Mouse (Mus musculus): ENCODE measurements around the gene Cs. TPM values are rescaled to one million over a fixed set of nuclear protein-coding genes. Genes with fewer than 3 reads are reported as not detected.
"Not testable (repeated sequence)": the region's sequence is repeated elsewhere in the genome, so short reads cannot be mapped to it uniquely, and the experiment has no call there.

Gene Cs
- total RNA-seq (2021), result 100 to 1,000 TPM; 369 to 370 TPM
- long read RNA-seq, experiment 1, transcript Cs-201 (11 exons, 2,926 nt), result major isoform, 268 of 346 reads
- long read RNA-seq, experiment 1, partial matches to known transcripts, result 73 of 346 reads
- long read RNA-seq, experiment 1, other reads (novel, unspliced or antisense), result 5 of 346 reads
- long read RNA-seq, experiment 2, transcript Cs-201 (11 exons, 2,926 nt), result major isoform, 128 of 155 reads
- long read RNA-seq, experiment 2, partial matches to known transcripts, result 25 of 155 reads
- long read RNA-seq, experiment 2, other reads (novel, unspliced or antisense), result 2 of 155 reads

DNA sequence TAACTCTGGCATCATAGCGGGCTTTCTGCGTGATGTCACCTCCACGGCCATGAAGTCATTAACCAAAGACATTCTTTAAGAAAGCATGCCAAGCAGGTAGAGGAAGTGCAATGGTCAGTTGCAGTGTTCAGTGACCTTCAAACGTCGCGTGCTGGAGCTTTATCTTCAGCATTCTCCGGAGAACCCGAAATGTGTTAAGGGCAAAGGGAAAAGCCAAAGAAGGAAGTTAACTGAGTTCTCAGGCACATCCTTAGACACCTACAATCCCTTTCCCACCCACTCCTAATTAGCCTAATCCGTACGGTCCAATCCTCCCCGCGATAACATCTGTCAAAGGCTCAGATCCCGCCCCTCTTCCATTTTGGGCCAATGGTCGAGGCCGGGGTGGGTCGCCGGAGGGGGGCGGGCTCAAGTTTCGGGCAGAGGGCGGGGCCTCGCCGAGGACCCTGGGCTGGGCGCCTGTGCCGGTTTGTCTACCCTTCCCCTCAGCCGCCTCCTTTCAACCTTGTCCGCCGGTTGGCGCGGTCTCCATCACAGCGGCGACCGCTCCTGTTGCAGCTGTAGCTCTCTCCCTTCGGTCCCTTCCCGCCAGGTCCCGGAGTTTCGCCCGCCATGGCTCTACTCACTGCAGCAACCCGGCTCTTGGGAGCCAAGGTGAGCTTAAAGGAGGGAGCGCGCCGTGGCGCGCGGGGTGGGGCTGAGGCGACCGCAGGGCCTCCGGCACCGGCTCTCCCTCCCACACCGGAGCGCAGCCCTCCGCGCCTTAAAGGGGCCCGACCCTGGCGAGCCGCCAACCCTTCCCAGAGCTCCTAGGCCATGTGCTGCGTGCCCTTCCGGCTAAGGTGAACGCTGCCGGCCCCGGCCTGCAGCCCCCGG lies at the start of gene Cs:
Gene Cs, plus strand, starts transcription at position 429 of the 876 bp plus-strand sequence.
- DNase-seq, result peak; percentile 98 to 99

DNA sequence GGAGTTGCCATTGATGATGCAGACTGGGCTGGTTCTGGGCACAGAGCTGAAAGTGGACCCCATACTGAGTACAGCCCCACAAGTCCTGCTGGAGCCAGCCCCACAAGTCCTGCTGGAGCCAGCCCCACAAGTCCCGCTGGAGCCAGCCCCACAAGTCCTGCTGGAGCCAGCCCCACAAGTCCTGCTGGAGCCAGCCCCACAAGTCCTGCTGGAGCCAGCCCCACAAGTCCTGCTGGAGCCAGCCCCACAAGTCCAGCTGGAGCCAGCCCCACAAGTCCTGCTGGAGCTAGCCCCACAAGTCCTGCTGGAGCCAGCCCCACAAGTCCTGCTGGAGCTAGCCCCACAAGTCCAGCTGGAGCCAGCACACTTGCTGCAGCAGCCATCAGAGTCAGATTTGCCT lies 46.9 kb upstream of the Cs start:
- not testable (repeated sequence) for DNase-seq

- no peak for DNase-seq
These were observed 41.0 kb upstream of the Cs start for GRCm38 (mm10) chr10:128296370-128297090.

DNA sequence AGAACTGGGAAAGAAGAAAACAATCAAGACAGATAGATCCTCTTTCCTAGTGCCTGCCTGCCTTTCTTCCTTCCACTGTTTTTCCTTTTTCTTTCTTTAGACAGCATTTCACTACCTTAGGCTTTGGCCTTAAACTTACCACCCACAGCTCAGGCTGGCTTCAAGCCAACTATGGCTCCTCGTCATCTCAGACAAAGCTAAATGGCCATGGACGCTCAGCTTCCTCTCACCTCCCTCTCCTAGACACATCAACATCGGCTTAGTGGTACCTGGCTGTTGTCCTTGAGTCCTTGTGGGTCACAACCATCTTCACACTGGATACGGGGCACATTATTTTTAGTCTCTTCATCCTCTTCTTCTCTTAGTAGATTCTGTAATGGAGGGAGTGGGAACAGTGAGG lies 40.3 kb upstream of the Cs start:
- peak; percentile 55 to 70 for DNase-seq

- peak; percentile 32 to 52 for DNase-seq
These were observed 39.9 kb upstream of the Cs start for GRCm38 (mm10) chr10:128297622-128298021.

DNA sequence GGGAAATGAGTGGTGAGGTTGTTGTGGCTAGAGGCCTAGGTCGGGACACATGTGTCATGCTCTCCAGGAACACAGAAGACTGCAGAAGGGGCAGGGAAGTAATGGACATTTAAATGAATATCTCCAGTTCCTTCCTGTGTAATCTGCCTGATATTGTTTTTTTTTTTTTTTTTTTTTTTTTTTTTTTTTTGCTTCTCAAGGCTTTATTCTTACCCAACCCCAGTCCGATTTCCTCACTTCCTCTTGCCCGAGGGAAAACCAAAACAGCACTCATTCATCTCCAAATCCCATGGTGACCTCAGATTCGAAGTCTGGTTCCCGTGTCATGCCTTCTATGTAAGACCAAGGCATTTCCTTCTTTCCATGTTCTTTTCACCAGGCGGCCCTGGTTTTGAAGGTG lies 39.3 kb upstream of the Cs start:
- DNase-seq, result no peak

DNA sequence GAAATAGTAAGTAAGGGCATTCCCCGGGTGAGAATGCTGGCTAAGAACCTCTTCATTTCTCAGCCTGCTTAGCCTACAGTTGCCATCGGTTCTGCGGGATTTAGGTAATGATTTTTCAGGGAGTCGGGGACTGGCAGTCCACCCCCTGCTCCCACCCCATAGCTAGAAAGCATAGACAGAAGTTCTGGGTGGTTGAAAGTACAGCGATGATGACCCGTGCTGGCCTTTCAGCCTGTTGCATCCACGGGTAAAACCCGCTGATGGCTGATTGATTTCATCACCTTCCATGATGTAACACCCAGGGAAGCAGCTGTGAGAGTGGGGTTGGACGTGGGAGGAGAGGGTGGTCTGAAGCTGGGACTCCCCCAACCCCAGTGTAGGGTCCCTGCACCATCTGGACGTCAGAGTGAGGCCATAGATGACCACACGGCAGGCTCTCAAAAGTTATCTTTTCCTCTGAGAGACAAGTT lies 38.8 kb upstream of the Cs start, which contains the start of gene Il23a:
Gene Il23a, minus strand, starts transcription at position 51 of the 470 bp plus-strand sequence.
- DNase-seq, result no peak

DNA sequence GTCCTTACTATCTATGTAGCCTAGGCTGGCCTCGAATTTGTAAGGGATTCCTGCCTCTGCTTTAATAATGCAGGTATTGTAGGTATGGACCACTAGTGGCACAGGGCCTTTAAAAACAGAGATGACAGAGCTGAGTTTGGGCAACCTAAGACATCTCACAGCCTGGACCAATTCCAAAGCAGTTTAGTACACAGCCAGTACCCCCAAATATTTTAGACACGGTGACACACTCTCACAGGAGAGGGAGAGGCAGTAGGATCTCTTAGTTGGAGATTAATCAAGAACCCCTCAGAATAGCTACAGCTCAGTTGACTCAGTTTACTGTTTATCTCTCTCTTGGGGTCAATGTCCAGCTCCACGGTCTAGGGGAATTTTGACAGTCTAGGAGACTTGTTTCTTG lies 35.2 kb upstream of the Cs start:
- DNase-seq, result no peak

- DNase-seq, result no peak
These were observed 34.8 kb upstream of the Cs start for GRCm38 (mm10) chr10:128302785-128303125.

GRCm38 (mm10) chr10:128303126-128304021 lies 34.2 kb upstream of the Cs start, which contains the start of gene Pan2:
Pan2 (plus strand) TSS chr10:128303335.
- peak; percentile 98 to 99 for DNase-seq

- no peak for DNase-seq
These were observed 27.9 kb upstream of the Cs start for GRCm38 (mm10) chr10:128309654-128310053.

- peak; percentile 71 to 83 for DNase-seq
These were observed 27.4 kb upstream of the Cs start for GRCm38 (mm10) chr10:128310177-128310576.

DNA sequence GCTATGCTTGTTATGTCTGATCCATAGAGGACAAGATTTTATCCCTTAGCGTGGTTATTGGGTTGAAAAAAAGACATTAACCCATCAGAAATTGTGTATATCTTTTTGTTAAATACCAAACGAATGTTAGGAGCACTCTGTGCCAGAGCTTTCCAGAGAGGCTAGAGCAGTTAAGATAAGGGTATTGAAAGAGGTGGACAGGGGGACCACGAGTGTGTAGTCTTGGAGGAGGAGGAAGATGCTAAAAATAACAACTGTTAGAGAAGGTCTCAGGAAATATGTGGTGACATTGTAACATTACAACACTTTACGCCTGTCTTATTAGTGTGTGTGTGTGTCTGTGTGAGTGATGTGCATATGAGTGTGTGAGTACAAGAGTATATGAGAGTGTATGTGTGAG lies 26.6 kb upstream of the Cs start:
- no peak for DNase-seq

- no peak for DNase-seq
These were observed 22.0 kb upstream of the Cs start for GRCm38 (mm10) chr10:128315578-128315977.

- no peak for DNase-seq
These were observed 15.9 kb upstream of the Cs start for GRCm38 (mm10) chr10:128321641-128322040.

DNA sequence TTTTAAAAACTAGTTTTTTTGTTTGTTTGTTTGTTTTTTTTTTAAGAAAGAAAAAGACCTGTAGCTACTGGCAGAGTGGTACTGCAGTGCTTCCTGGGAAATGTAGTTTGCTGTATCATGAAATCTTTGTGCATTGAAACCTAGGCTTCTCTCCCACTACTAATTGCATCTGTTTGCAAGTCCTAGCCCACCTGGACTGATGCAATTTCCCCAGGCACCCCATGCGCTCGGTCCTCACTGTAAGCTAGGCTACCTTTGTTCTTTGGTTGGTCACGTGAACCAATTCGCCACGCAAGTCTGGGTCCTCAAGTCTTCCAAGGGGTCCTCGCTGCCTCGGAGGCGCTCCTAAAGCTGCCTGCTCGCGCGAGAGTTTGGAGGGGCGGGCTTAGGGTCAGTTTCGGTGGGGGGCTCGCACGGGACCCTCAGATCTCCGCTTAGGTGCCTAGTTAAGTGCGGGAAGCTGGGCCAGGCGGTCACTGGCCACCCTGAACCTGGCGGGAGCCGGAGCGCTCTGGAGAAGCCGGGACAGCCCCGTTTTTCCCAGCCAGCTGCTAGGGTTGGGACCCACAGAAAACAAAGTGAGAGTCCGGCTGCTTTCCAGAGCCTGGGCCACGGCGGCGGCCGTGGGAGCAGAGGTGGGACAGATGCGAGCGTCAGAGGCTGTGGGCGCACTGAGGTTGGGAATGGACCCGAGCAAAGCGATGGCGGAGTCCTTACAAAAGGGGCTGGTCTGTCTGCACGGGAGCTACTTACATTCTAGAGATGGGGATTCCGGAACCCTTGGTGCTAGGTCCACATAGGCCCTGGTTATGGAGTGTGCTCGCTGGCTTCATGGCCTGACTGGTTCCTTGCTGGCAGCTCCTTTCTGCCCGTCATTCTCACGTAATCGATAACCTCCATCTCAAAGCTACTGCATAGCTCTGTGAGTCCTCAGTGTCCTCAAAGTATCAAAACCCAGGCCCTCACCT lies 15.1 kb upstream of the Cs start, which contains the start of gene Cnpy2:
Gene Cnpy2, plus strand, starts transcription at position 319 of the 968 bp plus-strand sequence.
- peak; percentile 81 to 89 for DNase-seq

GRCm38 (mm10) chr10:128323516-128323915 lies 14.0 kb upstream of the Cs start:
- DNase-seq, result no peak

- DNase-seq, result no peak
These were observed 10.7 kb upstream of the Cs start for GRCm38 (mm10) chr10:128326825-128327224.

DNA sequence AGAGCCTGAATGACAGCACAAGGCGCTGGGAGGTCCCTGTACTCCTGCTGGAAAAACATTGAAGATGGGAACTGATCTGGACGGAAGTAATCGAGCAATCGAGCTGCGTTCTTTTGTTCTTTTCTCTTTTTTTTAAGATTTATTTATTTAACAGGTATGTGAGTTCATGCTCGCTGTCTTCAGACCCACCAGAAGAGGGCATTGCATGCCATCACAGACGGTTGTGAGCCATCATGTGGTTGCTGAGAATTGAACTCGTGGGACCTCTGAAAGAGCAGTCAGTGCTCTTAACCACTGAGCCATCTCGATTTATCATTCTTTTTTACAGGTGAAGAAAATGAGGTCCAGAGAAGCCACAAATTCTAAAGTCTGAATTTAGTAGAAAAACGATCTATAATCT lies 9.9 kb upstream of the Cs start:
- DNase-seq, result no peak
